Mouse (Mus musculus) liver, adult 2 months (tissue): Measurements from ENCODE around the gene Rasl10a.

Experiments used
- CTCF ChIP-seq: fragments of 200-500 bp; IDR thresholded peaks from 2 replicates; pipeline ENCODE4 v1.5.1; 2011; ENCODE audit warnings: low read depth, low read length, control low read depth
- POLR2A ChIP-seq: fragments of 200-500 bp; IDR thresholded peaks from 2 replicates; pipeline ENCODE4 v1.6.1; 2011; ENCODE audit warnings: low read length, control low read depth; ENCODE audit not compliant: insufficient read depth; ENCODE audit errors: extremely low read depth

GRCm38 (mm10) chr11:5015720-5016119 lies 42.2 kb upstream of the Rasl10a start:
- TF ChIP-seq CTCF, result peak; percentile 74
- no peak for TF ChIP-seq POLR2A
